Mouse (Mus musculus) cerebral cortex, adult 2 months (tissue): ENCODE measurements around the gene Kantr.

Experiments used
- WGBS: fragments of 180-500 bp; shearing (Covaris S2); methylation state at CpG from one replicate; pipeline ENCODE4 v1.1.7; 2018; 5-methylcytosine and 5-hydroxymethylcytosine counted together

Gene Kantr

DNA sequence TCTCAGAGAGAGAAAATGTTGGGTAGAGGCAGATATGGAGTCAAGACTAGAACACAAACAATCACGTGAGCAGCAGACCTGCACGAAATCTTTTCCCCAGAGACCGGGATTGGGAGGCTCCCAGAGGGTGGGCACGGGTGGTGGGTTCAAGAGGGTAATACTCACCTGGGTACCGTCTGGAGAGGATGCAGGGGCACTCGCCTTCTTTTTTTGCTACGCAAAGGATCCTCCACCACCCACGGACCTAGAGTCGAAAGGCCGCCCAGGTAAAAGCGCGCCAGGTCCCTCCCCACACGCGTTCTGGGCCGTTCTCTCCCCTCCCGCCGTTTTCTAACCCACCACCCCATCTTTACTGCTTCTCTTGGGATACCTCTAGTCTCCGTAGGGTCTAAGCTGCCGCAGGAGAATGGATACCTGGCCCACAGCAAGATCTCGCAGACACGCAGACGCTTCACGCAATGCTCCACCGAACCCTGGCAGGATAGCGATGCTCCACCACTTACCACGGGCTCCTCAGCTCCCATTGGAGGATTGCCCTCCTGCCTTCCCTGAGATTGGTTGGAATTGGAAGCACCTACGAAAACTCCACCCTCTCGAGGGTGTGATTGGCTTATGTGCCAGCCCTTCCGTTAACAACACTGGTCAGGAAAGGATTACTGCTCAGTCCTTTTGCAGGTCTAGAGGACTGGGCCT lies at the start of gene Kantr:
Gene Kantr (minus strand): TSS at position 500 of the 693 bp plus-strand sequence.
- WGBS: 2% methylated on average over 29 of the region's 29 CpGs

DNA sequence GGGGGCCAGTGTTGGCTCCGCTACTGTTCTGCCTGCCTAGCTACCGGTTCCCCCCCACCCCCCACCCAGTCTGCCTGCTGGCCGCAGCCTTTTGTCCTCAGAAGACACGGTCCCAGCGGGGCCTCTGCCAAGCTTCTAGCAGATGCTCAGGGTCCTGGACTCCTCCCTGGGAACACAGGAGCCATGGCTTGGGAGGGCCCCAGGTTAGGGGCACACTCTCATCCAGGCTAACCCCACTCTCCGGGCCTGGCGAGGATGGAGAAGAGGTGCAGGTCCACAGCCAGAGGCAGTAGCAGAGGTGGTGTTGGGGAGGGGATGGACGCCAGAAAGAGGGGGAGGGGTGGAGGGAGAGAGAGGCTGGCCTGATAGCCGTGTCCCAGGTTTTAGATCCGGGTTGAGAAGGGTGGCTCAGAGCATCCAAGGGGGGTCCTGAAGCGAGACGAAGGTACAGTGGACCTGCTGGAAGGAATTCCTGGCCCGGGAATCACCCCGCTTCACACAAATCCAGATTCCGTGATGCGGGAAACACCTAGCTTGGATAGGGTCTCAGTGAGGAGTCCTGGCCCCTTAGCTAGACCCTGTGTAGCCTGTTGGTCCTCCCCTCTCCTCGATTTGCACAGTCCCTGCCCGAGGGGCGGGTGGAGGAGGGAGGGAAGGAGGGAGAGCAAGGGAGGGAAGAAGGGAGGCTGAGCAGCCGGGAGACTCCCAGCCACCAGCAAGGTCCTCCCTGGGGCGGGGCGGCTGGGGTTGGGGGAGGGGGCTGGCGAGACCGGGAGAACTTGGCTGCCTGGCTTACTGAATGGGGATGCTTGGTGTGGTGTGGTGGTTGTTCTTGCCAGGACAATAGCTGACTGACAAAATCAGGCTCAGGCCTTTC lies 41.3 kb upstream of the Kantr start, which contains the start of gene Gpr173:
Gene Gpr173 (minus strand): TSS at position 308 of the 877 bp plus-strand sequence.
- WGBS: 5% methylated on average over 23 of the region's 24 CpGs

DNA sequence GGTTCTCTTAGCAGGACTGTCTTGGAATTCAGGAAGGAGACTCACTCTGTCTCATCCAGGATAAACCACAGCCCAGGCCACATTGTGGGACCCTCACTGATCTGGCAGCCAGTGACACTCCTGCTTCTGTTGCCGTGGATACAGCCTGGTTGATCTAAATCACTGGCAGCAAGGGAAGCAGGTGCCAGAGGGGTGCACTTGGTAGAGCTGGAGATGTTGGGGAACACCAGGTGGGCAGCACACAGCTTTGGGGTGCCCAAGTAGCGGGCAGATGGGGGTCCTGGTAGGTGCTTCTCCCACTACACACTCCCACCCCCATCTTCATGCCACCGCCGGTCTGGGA lies 40.7 kb upstream of the Kantr start:
- 0% methylated on average over 4 of the region's 4 CpGs for WGBS

DNA sequence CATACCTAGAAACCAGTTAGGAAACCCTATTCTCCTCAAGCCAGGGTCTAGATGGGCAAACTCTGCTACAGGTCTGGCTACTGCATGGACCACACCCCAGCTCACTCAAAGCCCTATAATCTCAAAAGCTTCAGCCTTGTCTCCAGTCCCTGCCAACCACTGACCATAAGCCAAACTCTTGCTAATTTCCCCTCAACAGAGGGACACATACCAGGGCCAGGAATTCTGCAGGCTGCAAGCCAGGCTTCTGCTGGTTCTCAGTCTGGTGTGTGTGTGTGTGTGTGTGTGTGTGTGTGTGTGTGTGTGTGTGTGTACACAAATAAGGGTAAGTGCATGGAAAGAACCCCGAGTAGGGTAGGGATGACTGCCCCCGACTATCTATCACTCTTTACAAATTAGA lies 39.1 kb upstream of the Kantr start:
- WGBS: 42% methylated on average over 2 of the region's 2 CpGs

DNA sequence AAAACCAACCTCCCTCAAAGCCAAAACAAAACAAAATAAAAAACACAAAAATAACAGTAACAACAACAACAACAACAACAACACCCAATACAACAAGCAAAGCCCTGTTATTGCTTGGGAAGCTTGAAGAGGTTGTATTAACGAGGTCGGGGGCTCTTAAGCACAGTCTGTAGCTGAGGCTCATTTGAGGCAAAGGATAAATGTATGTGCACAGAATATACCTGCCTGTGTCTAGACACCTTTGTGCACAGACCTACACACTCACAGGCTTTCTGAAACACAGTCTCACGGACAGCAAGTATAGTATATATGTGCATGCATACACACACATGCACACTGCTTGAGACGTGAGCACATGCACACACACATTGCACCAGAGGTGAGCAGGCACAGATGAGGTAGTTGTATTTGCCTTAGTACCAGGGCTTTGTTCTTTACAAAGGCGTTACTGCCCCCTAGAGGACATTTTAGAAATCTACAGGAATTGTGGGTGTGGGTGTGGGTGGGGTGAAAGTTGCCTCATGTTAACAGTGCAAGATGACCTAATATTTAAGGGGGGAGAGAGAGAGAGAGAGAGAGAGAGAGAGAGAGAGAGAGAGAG lies 25.4 kb upstream of the Kantr start:
- WGBS: 26% methylated on average over 5 of the region's 5 CpGs

DNA sequence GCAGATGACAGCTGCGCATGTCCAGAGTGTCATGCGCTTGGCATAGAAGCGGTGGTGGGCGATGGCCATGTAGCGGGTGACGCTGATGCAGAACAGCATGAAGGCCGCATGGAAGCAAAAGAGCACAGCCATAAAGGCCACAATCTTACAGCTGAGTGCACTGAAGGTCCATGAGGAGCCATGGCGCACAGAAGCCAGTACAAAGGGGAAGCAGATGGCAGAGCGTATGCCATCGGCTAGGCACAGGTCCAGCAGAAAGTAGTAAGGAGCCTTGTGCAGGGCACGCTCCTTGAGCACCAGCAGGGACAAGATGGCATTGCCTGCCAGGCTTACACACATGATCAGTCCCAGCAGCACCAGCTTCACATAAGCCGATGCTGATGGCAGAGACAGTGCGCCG lies 19.7 kb upstream of the Kantr start:
- 93% methylated on average over 14 of the region's 14 CpGs for WGBS

DNA sequence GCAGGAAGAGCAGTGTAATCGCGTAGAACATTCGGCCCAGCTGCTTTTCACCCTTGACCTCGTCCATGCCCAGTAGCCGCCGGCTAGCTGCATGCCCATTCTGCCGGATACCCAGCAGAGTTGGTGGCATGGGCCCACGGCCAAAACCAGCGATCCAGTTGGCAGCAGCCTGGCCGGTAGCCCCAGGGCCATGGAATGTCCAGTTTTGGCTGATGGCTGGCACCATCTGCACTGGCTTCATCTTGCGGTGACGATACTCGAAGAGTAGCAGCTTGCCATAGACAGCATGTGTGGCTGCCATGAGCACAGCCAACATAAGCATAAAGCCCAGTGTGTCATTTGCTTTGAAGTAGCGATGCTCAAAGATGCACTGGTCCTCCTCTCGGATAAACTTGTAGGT lies 19.3 kb upstream of the Kantr start:
- WGBS: 80% methylated on average over 15 of the region's 15 CpGs

DNA sequence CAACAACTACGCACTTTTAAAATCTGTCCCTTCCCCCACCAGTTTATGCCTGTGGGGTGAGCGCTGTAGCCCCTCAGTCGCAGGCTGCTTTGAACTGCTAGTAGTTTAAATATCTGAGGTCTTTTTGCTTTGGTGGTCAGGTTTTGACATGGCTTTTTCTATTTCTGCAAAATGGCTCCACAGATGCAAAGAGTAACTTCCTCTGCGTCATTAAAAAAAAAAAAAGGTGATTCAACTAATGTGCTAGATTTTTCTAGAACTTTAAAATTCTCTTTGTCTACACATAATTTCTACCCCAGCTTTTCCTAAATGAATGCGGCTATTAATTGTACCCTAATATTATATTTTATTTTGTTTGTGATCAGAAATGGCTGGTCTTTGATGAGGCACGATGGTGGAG lies 15.6 kb upstream of the Kantr start:
- 15% methylated on average over 6 of the region's 6 CpGs for WGBS

DNA sequence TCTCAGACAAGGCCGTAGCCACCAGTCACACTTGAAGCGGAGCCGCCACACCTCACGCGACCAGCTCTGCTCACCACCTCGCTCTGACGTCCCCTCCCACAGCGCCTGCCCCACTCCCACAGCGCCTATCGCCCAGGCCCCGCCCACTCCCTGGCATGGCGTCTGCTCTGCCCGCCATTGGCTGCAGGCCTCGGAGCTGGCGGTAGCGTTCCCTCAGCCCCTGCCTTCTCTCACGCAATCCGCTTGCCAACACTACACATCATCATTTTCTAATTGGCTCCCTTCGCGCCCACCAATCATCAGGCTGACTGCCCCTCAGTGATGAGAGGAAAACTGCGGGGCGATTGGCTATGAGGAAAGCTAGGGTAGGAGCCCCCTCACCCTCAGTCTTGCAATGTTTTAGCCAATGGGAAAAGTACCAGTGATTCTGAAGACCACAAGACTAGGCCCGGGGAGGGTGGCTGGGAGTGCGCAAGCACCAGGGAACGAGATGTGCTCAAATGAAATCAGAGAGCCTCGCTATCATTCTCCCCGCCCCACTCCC lies 15.1 kb upstream of the Kantr start, which contains the start of gene Tspyl2:
Gene Tspyl2 (minus strand): TSS at position 68 of the 544 bp plus-strand sequence.
- WGBS: 2% methylated on average over 19 of the region's 27 CpGs

DNA sequence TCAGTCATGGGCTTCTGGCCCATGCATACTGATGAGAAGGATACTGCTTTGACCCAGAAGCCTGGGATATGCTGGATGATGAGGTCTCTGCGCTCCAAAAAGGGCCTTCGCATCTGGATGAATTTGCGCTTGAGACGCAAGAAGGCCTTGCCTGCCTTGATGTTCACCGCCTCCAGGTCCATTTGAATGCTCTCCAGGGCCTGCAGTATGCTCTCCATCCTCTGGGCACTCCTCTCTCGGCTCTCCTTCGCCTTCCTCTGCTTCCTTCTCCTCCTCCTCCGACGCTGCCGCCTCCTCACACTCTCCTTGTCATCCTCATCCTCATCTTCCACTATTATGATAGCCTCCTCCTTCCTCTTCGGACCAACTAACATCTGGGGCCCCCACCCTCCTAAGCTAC lies 14.2 kb upstream of the Kantr start:
- 12% methylated on average over 11 of the region's 11 CpGs for WGBS

DNA sequence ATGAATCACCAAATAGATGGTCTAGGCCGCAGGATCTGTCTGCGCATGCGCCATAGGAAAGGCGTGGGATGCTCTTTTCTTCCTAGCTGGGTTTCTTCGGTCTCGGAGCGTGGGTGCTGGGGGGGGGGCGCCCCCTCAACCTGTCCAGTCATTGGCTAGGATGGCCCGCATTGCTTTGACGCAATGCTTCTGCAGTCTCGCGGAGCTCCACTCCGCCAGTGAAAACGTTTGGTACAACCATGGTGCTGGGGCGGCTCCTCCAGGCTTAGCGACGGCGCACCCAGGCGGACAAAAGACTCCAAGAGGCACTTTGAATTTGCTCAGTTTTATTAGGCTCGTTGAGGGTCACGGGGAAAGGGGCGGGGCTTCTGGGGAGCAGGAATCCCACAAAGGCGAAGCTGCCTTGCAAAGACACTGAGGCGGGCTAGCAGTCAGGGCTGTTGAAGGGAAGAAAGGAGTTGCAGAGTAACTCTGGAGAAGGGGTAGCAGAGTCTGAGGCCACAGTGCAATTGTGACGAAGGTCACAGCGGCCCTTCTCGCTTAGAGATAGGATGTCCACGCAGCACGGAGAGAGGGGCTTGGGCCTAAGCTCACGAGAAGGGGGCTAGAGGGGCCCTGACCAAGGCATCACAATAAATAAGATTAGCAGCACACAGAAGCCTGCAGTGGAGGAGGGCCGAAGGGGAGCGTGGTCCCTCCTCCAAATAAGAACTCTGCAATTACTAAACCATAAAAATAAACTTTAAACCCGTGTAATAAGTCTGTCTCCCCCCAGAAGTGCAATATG lies 9.4 kb upstream of the Kantr start:
- 4% methylated on average over 33 of the region's 33 CpGs for WGBS

DNA sequence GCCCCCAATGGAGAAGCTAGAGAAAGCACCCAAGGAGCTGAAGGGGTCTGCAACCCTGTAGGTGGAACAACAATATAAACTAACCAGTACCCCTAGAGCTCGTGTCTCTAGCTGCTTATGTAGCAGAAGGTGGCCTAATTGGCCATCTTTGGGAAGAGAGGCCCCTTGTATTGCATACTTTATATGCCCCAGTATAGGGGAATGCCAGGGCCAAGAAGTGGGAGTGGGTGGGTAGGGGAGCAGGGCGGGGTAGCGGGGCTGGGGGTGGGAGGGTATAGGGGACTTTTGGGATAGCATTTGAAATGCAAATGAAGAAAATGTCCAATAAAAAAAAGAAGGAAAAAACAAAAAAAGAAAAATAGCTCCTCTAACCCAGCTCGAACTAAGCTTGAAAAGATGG lies 8.8 kb upstream of the Kantr start:
- 30% methylated on average over 4 of the region's 4 CpGs for WGBS

DNA sequence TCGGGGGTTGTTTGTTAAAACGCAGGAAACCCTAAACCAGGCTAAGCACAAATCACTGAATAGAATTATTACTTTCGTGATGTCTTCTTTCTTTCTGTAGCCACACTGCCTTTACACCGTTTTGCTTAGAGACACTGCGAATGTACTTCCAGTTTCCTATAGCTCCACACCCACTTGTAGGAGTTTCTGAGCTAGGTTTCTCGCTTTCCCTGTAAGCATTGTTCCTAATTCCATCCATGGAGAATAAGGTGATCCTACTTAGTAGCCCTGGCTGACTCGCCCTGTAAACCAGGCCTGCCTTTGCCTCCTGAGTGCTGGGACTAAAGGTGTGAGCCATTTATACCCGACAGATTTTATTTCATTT lies 376 bp upstream of the Kantr start:
- WGBS: 8% methylated on average over 8 of the region's 8 CpGs

DNA sequence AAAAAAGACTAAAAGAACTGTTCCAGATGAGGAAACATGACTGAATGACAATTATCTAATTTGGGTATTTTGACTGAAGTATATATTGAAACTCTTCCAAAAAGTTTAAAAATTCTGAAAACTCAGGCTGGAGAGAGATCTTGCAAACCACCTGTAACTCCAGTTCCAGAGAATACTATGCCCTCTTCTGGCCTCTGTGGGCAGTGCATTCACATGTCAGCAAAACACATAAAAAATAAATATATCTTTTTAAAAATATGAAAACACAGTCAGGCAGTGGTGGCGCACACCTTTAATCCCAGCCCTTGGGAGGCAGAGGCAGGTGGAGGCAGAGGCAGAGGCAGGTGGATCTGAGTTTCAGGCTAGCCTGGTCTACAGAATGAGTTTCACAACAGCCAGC lies 3.7 kb downstream of the Kantr start:
- WGBS: 100% methylated on average over 1 of the region's 1 CpGs

DNA sequence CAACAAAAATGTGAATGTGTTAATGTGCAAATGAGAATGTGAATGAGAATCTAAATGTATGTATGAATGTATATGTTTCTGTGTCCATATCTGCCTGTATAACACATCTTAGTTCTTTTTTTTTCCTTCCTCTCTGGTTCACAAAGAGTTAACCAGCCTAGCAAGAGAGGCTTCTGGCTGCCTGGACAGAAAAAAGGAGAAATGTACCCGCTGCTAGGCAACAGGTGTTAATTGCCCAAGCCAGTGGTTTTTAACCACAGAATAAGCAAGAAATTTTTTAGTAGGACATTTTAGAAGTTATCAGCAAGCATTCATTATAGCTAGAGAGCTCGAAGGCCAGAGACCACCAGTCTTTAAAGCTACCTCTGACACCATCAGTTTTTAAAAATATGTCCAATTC lies 4.5 kb downstream of the Kantr start:
- 18% methylated on average over 2 of the region's 2 CpGs for WGBS

DNA sequence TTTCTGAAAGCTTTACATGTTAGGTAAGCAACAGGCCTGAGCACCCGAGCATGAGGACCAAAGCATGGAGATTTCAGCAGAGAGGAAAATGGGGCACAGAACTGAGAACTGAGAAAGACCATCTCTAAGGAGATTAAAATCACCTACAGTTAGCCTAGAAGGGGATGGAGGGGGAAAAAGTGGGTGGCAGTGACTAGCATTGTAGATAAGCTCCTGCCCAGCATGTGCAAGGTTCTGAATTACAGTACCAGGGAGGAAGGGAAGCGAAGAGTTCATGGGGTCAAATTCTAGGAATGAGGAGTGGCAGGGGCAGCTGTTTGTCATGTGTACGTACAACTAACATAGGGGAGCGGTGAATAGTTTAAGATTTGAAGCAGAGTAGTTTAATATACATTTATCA lies 6.8 kb downstream of the Kantr start:
- 94% methylated on average over 4 of the region's 4 CpGs for WGBS

DNA sequence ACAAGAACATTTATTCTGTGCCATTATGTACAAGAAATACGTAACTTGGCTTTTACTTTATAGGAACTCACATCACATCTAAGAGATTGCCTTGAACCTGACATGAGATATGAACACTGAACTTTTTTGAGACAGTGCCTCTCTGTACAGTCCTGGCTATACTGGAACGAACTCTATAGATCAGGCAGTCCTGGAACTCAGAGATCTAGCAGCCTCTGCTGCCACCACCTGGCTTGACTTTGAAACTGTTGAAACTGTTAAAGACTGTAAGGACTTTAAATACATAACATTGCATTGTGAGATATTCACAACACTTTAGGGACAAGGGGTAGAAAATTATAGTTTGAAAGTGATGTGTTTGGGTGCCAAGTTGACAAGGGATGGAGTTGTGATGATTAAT lies 19.4 kb downstream of the Kantr start:
- 47% methylated on average over 2 of the region's 2 CpGs for WGBS

DNA sequence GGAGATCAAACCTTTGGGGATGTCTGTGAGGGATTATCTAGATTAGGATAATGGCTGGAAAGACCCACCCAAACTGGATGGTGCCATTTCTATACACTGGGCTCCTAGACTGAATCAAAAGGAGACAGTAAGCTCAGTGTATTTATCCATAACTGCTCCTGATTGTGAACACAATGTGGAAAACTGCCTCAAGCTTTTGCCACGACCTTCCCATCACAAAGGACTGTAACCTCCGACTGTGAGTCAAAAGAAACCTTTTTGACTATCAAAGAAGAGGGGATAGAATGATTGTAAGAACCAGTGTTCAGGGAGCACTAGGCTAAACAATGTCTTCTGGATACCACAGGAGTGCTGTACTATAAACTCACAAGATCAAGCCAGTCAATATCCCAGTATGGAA lies 21.1 kb downstream of the Kantr start:
- WGBS: 79% methylated on average over 2 of the region's 2 CpGs

DNA sequence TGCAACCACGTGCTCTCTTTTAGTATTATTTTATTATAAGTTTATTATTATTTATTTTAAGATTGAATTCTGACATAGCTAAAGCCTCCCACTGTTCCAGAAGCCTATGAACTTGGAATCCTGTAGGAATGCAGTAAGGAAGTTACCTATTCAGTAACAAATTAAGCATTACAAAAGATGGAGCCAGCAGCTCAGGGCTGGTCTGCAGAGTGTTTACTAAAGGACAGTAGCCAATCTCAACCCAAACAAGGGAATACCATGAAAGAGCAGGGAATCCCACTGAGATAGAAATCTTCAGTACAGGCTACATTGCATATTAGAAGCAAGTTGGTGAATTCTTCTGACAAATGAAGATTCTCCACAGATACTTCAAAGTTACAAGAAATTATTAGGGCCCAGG lies 40.3 kb downstream of the Kantr start:
- 58% methylated on average over 1 of the region's 1 CpGs for WGBS

DNA sequence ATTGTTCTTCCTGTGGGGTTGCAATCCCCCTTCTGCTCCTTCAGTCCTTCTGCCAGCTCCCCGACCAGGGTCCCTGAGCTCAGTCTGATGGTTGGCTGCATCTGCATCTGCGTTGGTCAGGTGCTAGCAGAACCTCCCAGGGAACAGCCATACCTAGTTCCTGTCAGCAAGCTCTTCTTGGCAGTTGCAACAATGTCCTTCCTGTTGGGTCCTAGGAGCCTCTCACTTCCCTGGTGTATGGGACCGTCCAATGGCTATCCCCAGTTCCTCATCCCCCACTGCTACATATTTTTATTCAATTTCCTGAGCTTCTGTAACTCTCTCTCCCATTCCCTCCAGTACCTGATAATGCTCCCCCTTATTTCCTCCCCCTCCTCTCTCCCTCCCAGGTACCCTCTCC lies 42.5 kb downstream of the Kantr start:
- 74% methylated on average over 3 of the region's 3 CpGs for WGBS

DNA sequence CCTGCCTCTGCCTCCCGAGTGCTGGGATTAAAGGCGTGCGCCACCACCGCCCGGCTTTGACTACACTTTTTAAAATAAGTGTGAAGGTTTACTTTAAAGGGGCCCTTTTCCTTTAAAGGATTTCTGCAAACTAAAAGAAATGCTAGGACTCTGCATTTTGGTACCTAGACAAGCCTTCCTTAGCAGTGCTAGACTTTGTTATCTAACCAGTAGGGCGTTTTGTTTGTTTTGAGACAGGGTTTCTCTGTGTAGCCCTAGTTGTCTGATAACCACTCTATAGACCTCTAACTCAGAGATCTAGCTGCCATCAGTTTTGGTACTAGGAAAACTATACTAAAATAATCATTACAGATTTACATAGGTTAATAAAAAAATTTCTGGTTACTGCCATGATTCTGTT lies 47.9 kb downstream of the Kantr start:
- WGBS: 95% methylated on average over 6 of the region's 6 CpGs

DNA sequence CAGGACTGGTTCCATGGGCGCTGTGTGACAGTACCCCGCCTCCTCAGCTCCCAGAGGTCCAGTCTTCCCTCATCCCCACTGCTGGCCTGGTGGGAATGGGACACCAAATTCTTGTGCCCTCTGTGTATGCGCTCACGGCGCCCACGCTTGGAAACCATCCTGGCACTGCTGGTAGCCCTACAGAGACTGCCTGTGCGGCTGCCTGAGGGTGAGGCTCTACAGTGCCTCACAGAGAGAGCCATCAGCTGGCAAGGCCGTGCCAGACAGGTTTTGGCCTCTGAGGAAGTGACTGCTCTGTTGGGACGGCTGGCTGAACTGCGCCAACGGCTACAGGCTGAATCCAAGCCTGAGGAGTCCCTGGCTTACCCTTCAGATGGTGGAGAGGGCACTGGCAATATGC lies 56.1 kb downstream of the Kantr start:
- 69% methylated on average over 11 of the region's 11 CpGs for WGBS
